Mouse (Mus musculus): ENCODE measurements around the gene Skint8. TPM values are rescaled to one million over a fixed set of nuclear protein-coding genes. Genes with fewer than 3 reads are reported as not detected.
A peak's percentile ranks its signal among the peaks of the same experiment; 100 is the strongest.
"Not testable (repeated sequence)": the region's sequence is repeated elsewhere in the genome, so short reads cannot be mapped to it uniquely, and the experiment has no call there.

The Skint8 gene
- total RNA-seq (2022) = under 1 TPM in 1 of 4 experiments, not detected in 3; 0.14 TPM

DNA sequence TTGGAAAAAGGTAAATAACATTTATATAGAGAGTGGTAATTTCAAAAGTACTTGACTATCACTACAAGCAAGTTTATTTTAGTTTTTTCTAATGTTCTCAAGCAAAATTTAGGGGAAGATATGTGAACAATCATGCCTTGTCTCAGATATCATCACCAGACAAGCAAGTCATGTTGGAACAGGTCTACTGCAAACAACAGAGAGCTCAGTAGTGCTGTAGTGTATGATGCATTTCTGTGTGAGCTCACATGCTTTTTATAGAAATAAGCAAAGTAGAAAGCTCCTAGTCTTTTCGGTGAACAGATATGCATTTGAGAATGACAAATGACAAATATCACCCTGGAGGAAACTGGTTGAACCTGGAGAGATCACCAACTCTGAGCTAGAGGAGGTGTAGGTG, at the start of gene Skint8:
TSS of gene Skint8 (plus strand) at position 301 of the 400 bp plus-strand sequence.
- no peak for DNase-seq (ENCODE audit: low spot score in 2 of 2)

DNA sequence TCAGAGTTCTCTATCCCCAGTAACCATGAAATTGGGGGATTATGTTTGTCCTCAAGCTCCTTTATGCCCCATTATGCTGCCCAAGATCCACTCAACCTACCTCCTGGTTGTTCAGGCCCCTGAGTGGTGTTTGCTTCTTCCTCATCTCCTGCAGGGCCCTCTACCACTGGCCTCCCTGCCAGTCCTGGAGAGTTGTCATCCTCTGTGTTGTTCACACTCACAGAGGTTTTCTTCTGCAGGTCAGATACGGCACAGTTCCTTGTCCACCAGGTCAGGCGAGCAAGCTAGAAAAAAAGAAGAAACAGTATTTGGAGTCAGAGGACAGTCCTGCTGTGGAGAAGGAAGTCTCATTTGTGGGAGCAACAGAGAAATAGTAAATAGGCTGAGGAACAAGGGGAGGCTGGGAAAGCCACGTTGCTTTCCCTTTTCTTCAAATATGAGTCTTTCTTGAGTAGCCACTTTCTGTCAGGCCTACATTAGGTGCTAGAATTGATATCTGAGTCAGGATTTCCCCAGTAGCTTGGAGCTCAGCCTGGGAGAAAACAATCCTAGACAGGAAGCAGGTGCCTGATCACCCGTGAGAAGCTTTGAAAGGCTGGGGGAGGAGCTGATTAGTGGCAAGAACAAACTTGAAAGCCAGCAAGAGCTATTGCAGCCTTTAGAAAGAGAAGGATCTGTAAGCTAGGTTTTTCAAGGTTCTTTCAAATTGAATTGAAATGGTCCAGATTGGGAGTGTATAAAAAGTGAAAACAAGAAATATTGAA, 38.9 kb upstream of the Skint8 start:
- DNase-seq (ENCODE audit: low spot score in 2 of 2) = no peak

- DNase-seq (ENCODE audit: low spot score in 2 of 2) = no peak
Measured at GRCm38 (mm10) chr4:111883543-111883942, 35.6 kb upstream of the Skint8 start.

DNA sequence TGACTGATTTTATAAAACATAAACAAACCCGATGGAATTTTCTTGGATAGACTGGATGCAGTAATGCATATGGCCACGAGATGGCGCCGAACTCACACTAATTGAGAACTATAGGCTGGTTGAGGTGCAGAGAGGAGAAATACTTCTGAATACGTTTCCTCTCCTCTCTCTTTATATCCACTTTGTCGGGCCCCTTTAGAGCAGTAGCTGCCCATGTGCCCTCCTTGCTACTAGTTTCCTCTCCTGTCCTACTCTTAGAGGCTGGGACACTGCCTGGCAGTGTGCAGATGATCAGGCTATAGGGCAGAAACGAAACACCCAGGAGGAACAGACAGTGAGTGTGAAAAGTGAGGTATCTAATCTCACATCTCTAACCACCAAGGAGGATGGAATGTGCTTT, 33.2 kb upstream of the Skint8 start:
- DNase-seq (ENCODE audit: low spot score in 2 of 2) = peak; percentile 43 to 75

DNA sequence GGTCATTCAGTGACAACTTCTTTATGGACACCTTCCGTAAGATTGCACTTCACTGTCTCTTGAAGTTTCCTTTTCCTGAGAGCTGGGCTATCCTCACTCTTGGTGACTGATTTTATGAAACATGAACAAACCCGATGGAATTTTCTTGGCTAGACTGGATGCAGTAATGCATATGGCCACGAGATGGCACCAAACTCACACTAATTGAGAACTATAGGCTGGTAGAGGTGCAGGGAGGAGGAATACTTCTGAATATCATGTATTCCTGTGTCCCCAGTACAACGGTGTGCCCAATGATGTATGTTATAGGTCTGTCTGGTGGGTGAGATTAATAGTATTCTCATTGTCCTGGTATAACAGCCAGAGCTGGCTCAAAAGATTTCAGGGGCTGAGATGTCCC, 32.6 kb upstream of the Skint8 start:
- peak; percentile 57 to 91 for DNase-seq (ENCODE audit: low spot score in 2 of 2)

GRCm38 (mm10) chr4:111892138-111892537, 27.1 kb upstream of the Skint8 start:
- no peak for DNase-seq (ENCODE audit: low spot score in 2 of 2)

- DNase-seq (ENCODE audit: low spot score in 2 of 2) = no peak
Measured at GRCm38 (mm10) chr4:111897755-111898154, 21.4 kb upstream of the Skint8 start.

DNA sequence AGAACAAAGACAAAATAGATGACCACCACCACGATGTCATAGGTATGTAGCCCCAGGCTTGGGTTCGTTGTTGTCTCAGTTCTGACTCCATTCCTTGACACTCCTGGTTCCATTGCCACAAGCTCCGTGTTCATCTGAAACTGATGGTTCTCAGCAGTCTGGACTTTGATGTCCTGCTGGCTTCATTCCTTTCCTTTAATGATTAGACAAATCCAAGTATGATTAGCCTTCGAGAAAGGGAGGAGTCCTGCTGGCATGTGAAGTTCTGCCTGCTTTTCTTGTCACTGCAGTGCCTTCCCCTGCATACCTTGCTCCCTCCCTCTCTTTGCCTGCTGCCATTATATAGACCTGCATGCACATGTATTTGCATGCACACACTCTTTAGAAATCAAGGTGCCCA, 20.6 kb upstream of the Skint8 start:
- no peak for DNase-seq (ENCODE audit: low spot score in 2 of 2)

GRCm38 (mm10) chr4:111900491-111900890, 18.7 kb upstream of the Skint8 start:
- not testable (repeated sequence) for DNase-seq (ENCODE audit: low spot score in 2 of 2)

- no peak for DNase-seq (ENCODE audit: low spot score in 2 of 2)
Measured at GRCm38 (mm10) chr4:111901473-111901872, 17.7 kb upstream of the Skint8 start.

DNA sequence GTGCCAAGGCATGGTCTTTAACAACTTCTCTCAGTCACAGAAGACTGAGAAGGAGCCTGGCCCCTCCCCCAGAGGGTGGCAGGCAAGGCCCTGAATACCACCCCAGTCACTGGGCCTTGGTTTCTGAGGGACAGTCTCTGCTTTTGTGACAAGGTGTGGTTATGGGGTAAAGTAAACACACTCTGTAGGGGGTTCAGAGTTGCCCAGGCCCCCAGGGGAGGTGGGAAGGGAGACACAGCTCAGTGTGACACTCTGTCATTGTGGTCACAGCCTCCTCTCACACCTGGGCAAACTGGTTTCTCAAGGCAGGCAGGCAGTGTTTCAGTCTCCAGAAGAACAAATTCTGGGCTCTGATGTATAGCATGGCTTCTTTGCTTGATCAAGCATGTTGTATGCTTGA, 16.4 kb upstream of the Skint8 start, which contains the start of gene Slc5a9:
TSS of gene Slc5a9 (minus strand) at position 144 of the 400 bp plus-strand sequence.
- no peak for DNase-seq (ENCODE audit: low spot score in 2 of 2)

DNA sequence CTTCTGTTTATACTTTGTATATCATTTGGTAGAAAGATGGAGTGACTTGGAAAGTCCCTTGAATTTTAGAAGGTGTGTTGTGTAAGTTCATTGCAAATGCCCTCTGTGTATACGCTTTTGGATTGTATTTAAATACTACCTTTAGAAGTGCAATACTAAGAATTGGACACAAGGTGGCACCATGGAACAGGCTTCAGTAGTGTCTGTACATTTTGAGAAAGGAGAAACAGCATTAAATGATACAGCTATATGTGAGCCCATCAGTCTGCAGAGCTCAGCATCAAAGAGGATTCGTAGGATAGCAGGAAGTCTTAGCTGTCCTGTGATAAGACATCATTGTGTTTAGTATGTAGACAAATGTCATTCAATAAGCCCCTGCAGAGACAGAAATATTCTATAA, 11.3 kb upstream of the Skint8 start:
- no peak for DNase-seq (ENCODE audit: low spot score in 2 of 2)

DNA sequence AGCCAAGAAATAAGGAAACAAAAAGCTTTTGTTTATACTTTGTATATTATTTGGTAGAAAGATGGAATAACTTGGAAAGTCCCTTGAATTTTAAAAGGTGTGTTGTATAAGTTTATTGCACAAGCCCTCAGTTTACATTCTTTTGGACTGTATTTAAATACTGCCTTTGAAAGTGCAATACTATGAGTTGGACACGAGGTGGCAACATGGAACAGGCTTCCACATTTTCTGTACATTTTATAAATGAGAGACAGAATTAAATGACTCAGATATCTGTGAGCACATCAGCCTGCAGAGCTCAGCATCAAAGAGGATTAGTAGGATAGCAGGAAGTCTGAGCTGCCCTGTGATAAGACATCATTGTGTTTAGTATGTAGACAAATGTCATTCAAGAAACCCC, 42.1 kb downstream of the Skint8 start:
- DNase-seq (ENCODE audit: low spot score in 2 of 2) = no peak

- DNase-seq (ENCODE audit: low spot score in 2 of 2) = not testable (repeated sequence)
Measured at GRCm38 (mm10) chr4:111963241-111963640, 44.0 kb downstream of the Skint8 start.

DNA sequence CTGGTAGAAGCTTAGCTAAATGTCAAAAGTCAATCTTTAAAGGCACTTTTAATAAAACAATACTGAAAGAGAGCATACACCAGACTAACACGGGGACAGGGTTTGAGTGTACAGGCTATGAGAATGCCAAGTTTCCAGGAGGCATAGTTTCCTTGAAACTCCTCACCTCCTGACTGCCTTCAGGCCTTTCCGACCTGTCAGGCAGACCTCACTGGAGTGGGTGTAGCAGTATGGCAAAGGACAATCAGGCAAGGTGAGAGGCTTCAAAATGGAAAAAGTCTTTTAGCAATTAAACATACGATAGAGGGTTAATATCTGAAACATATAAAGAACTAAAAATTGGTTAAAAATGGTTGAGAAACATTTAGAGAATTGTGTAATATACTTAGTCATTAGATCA, 44.5 kb downstream of the Skint8 start:
- no peak for DNase-seq (ENCODE audit: low spot score in 2 of 2)

DNA sequence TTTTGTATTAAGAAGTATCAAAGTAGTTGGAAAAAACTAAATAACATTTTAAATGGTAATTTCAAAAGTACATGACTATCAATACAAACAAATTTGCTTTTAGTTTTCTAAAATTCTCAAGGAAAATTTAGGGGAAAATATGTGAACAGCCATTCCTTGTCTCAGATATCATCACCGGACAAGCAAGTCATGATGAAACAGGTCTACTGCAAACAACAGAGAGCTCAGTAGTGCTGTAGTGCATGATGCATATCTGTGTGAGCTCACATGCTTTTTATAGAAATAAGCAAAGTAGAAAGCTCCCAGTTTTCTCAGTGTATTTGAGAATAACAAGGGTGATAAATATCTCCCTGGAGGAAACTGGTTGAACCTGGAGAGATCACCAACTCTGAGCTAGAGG, 53.4 kb downstream of the Skint8 start, which contains the start of gene Skint7:
TSS of gene Skint7 (plus strand) at position 301 of the 400 bp plus-strand sequence.
- DNase-seq (ENCODE audit: low spot score in 2 of 2) = no peak

Other genes starting within 250 kb of the Skint8 start
- 1 to 10 TPM; 3.1 to 9.5 (median 4.9) TPM for gene Spata6, start 199.4 kb upstream of the Skint8 start, total RNA-seq (2022)
- not detected for gene Slc5a9, start 16.5 kb upstream of the Skint8 start, total RNA-seq (2022)
- gene Skint7, start 53.5 kb downstream of the Skint8 start, total RNA-seq (2022) = under 1 TPM in 3 of 4 experiments, not detected in 1; 0.30 to 0.97 (median 0.45) TPM
- 1 to 10 TPM in 1 of 4 experiments, under 1 TPM in 1, not detected in 2; 0.58 to 1.2 TPM for gene Skint1, start 86.9 kb downstream of the Skint8 start, total RNA-seq (2022)
- not detected for gene Skint4, start 152.6 kb downstream of the Skint8 start, total RNA-seq (2022)